Mouse (Mus musculus) Patski (cell line): ENCODE measurements at regions not wholly inside any gene's neighbourhood (a gene's known extent, or its start where the extent isn't known, plus 50 kb on each side); places are given as distances from the start of the nearest gene placed in this dataset.

Source experiments
- ATAC-seq: fragments of 100-300 bp; one replicate; pipeline ENCODE4 v1.8.0; 2021
- CTCF ChIA-PET: fragments of 350-600 bp; sonication (Branson Sonifier 250); formaldehyde crosslinking; loops from one replicate; lab custom pipeline; 2022; ENCODE audit warnings: inconsistent platforms; lab: Charles Lee
- POLR2A ChIA-PET: fragments of 350-600 bp; sonication (Branson Sonifier 250); formaldehyde crosslinking; loops from one replicate; lab custom pipeline; 2022; ENCODE audit warnings: antibody characterized with exemption, inconsistent platforms; lab: Charles Lee
- DNase-seq: peaks from one replicate; pipeline ENCODE4 v3.0.0-alpha.2; 2011; ENCODE audit warnings: low read depth, low spot score
- H3K27me3 ChIP-seq: fragments of 371-371 bp; one replicate; pipeline ENCODE4 v1.5.1; 2021
- CTCF ChIP-seq: fragments of 100-300 bp; IDR thresholded peaks from one replicate; pipeline ENCODE4 v1.5.1; 2021
- in situ Hi-C: fragments of 300-500 bp; cut with MboI; formaldehyde crosslinking; loops from 3 replicates; pipeline ENCODE4 v1.11.1; 2018; ENCODE audit warnings: low pct_unique_long_range_greater_than_20kb, mixed read lengths

GRCm38 (mm10) chr8:125367374-125367773, 202.2 kb downstream of the Sipa1l2 start:
- CTCF ChIA-PET, result no interaction called here
- H3K27me3 ChIP-seq, result no peaks in the 10 kb centered on the region
- DNase-seq (no peak), ATAC-seq (no peak)
- POLR2A ChIA-PET, result no interaction called here
- in situ Hi-C loops, result no loop called here
- no peak for TF ChIP-seq CTCF

- in situ Hi-C loops, result no loop called here
- no peak for DNase-seq
- ATAC-seq, result no peak
- POLR2A ChIA-PET, result no interaction called here
- no peak for TF ChIP-seq CTCF
- H3K27me3 ChIP-seq, result no peaks in the 10 kb centered on the region
- CTCF ChIA-PET, result interaction anchor here (1.0 kb wide), 1 partner anchor 10 kb away, joined by 3 read pairs; no protein-coding TSS in a partner anchor
Observed at GRCm38 (mm10) chr8:125365004-125365403, 204.6 kb downstream of the Sipa1l2 start.

GRCm38 (mm10) chr8:125359456-125359855, 210.2 kb downstream of the Sipa1l2 start:
- ChIA-PET CTCF (no interaction called here), POLR2A (no interaction called here)
- ATAC-seq (no peak), DNase-seq (no peak)
- in situ Hi-C loops, result no loop called here
- H3K27me3 ChIP-seq, result peaks cover 21% of the 10 kb centered on the region
- TF ChIP-seq CTCF, result no peak

GRCm38 (mm10) chr8:125357759-125358158, 211.8 kb downstream of the Sipa1l2 start:
- no peak for ATAC-seq
- CTCF ChIA-PET, result no interaction called here
- H3K27me3 ChIP-seq, result peaks cover 29% of the 10 kb centered on the region
- TF ChIP-seq CTCF, result no peak
- DNase-seq, result no peak
- POLR2A ChIA-PET, result no interaction called here
- in situ Hi-C loops, result no loop called here

DNA sequence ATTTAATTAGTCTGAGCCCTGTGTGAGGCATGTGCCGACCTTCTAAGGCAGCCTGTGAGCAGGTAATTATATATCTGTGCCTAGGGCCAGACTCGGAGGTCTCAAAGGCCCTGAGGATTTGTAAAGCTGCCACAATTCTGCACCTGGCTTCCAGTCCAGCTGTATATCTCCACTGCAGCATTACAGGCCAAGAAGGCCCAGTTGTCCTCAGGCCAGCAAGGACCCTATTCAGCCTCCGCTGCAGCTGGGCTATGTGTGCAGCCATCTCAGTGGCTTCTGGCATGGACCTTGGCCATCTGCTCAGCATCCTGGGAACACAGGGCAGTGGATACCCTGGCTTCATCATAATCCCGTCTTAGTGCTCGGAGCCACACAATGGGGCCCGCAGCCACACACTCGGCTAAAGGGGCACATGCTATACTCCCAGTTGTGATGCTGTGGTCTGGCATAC, 214.5 kb downstream of the Sipa1l2 start:
- CTCF ChIA-PET, result no interaction called here
- peaks cover 29% of the 10 kb centered on the region for H3K27me3 ChIP-seq
- ATAC-seq (no peak), DNase-seq (no peak)
- no peak for TF ChIP-seq CTCF
- in situ Hi-C loops, result no loop called here
- POLR2A ChIA-PET, result no interaction called here

GRCm38 (mm10) chr8:125352276-125352675, 217.3 kb downstream of the Sipa1l2 start:
- DNase-seq (no peak), ATAC-seq (no peak)
- POLR2A ChIA-PET, result no interaction called here
- CTCF ChIA-PET, result no interaction called here
- peaks cover 19% of the 10 kb centered on the region for H3K27me3 ChIP-seq
- in situ Hi-C loops, result no loop called here
- no peak for TF ChIP-seq CTCF

GRCm38 (mm10) chr8:125351486-125352032, 218.0 kb downstream of the Sipa1l2 start:
- ATAC-seq (no peak), DNase-seq (no peak)
- H3K27me3 ChIP-seq, result peaks cover 19% of the 10 kb centered on the region
- TF ChIP-seq CTCF, result no peak
- CTCF ChIA-PET, result no interaction called here
- in situ Hi-C loops, result no loop called here
- POLR2A ChIA-PET, result interaction anchor here (0.9 kb wide), 1 partner anchor 9 kb away, joined by 3 read pairs; no protein-coding TSS in a partner anchor

DNA sequence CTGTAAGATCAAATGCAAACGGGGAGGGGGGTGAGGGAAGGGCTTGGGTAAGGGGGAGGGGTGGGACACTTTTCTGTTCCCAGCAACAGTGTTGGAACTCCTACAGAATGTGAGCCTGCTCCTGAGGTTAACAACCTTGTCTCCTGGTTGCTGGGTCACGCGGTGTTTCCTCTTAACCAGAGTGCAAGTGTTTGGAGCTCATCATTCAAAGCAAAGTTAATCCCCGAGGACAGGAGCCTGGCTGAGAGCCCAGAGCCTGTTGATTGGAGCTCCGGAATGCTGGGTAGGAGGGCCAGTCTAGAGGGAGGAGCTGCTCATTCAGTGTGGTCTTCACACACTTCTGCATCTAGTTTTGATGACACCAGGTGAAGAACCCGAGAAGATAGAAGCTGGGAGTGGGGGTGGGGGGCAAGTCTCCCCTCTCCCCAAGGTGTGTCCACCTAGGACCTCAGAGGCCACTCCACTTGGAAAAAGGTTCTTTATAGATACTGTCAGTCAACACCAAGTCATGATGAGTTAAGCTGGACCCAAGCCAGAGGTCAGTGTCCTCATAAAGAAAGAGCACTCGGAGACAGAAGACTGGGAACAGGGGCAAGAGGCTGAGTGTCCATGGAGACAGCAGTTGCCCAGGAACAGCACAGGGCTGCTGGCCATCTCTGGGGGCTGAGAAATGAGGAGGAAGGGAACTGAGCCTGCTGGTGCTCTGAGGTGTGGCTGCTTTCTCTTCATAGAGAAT, 220.2 kb downstream of the Sipa1l2 start:
- CTCF ChIA-PET, result interaction anchor here (1.1 kb wide), 1 partner anchor 11 kb away, joined by 3 read pairs; no protein-coding TSS in a partner anchor

DNA sequence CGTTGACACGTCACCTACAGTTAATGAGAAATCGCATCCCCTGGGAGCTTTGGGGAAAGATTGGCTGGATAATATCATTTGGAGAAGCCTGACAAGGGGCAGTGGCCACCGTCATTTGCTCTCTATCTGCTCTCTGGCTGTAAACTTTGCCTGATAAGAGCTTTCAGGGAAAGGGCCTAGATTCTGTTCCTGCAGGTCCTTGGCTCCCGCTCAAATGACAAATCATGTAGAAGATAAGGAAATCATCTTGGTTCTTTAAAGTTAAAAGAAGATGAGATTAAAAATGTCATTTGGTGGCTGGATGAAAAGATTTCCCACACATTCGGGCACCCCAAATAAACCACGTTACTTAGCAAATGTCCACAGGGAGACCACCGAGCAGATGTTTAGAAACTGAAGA, 223.4 kb downstream of the Sipa1l2 start:
- in situ Hi-C loops, result loop anchor here (5.0 kb wide), 2 partner anchors 116 to 526 kb away; no protein-coding TSS in a partner anchor
- no peak for ATAC-seq
- DNase-seq, result no peak
- no peak for TF ChIP-seq CTCF
- ChIA-PET CTCF (no interaction called here), POLR2A (no interaction called here)
- no peaks in the 10 kb centered on the region for H3K27me3 ChIP-seq

More for the DNA sequence above, 220.2 kb downstream of the Sipa1l2 start:
- ATAC-seq, result peak; percentile 84
- no peak for TF ChIP-seq CTCF
- in situ Hi-C loops, result loop anchor here (5.0 kb wide), 2 partner anchors 113 to 523 kb away; no protein-coding TSS in a partner anchor
- H3K27me3 ChIP-seq, result peaks cover 8% of the 10 kb centered on the region
- peak; percentile 94 for DNase-seq
- POLR2A ChIA-PET, result no interaction called here

DNA sequence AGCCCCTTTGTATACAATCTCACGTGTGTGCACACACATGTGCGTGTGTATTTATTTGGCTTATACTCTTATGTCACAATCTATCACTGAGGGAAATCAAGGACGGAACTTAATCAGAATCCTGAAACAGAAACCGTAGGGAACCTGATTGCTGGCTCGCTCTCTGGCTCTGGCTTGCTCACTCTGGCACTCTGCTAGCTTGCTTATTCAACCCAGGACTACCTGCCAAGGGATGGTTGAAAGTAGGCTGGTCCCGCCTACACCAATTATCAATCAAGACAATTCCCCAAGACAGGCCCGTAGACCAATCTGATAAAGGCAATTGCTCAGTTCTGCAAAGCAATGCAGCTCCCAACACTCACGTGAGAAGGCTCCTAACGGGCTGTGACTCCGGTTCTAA, 224.0 kb downstream of the Sipa1l2 start:
- POLR2A ChIA-PET, result no interaction called here
- no peaks in the 10 kb centered on the region for H3K27me3 ChIP-seq
- ATAC-seq (no peak), DNase-seq (no peak)
- TF ChIP-seq CTCF, result no peak
- CTCF ChIA-PET, result no interaction called here
- in situ Hi-C loops, result loop anchor here (5.0 kb wide), 2 partner anchors 117 to 527 kb away; no protein-coding TSS in a partner anchor

DNA sequence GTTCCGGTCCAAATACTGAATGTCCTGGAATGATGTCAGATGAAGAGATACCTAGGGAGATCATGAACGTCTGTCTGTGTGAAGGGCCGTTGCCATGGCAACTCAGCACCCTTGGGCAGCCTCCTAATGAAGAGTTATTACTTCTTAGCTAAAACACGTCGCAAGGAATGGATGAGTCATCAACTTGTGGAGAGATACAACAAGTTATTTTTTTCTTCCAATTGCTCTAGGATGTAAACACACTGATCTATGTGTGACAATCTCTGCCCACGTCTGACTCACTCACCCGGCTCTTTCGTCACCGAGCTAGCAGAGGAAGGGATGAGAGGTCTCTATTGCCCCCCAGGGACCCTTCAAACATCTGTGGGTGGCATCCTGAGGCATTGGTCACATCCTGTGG, 225.7 kb downstream of the Sipa1l2 start:
- ATAC-seq, result peak; percentile 25
- in situ Hi-C loops, result loop anchor here (5.0 kb wide), 1 partner anchor 223 kb away; the partner anchor contains the start of gene Sipa1l2
- DNase-seq, result peak; percentile 92
- ChIA-PET POLR2A (no interaction called here), CTCF (interaction anchor here (1.4 kb wide), 1 partner anchor 10 kb away, joined by 4 read pairs; no protein-coding TSS in a partner anchor)
- TF ChIP-seq CTCF, result no peak
- no peaks in the 10 kb centered on the region for H3K27me3 ChIP-seq
